28 mouse cellular contexts compared by ENCODE assay signal in the genomic region with DNA sequence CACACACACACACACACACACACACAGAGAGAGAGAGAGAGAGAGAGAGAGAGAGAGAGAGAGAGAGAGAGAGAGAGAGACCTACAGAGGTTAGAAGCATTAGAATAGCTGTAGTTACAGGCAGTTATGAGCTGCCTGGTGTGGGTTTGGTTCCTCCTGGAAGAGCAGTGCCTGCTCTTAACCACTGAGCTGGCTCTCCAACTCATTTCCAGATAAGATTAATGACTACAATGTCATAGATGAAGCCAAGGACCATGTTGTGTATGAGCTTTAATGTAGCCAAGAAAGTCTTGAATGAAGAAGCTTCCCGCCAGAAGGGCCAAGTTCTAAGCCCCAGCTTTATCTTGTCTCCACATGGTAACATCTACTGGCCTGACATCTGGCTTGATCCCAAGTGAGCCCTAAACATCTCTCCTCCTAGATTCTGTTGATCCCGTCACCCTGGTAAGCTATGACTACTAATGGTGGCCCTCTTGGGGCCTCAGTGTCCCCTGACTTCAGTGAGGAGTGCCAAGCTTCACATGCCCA. TPM values are rescaled to one million over a fixed set of nuclear protein-coding genes. Genes with fewer than 3 reads are reported as not detected.
DNase-seq lines count a peak whose midpoint lies in the region; ATAC-seq and TF ChIP-seq lines count a peak whose summit lies in the region.
"Had no signal": no experiment of that assay in that cellular context is flagged by ENCODE, and none has a peak within 500 bp of the region (broad histone marks: within the 10 kb centered on the region; RNA-seq: fewer than 3 reads in every experiment).

No protein-coding gene starts in this region.

- peaks cover 0 to 25% of the 10 kb centered on the region in 2 experiments; a peak in 2 of 4 replicates for H3K36me3 ChIP-seq in MEL (ENCODE audit: control insufficient read depth in 1 of 2, insufficient read depth in 2 of 2, low read length in 2 of 2)
- H3K36me3 ChIP-seq: embryonic facial prominence, embryonic 13.5 days; embryonic facial prominence, embryonic 15.5 days; forebrain, embryonic 10.5 days; forebrain, embryonic 12.5 days had no signal

- peak; percentile 17; the same call in 1 of the 2 replicates for ATAC-seq in megakaryocyte-erythroid progenitor cell, adult 5-6 weeks (replicated peaks; ENCODE audit: low FRiP score, low TSS enrichment, poor library complexity, severe bottlenecking)
- ATAC-seq: forebrain, embryonic 14.5 days; forebrain, embryonic 16.5 days had no signal

- intact Hi-C loops in left cerebral cortex, postnatal 25 days (cut with DNase I), result no loop called here

- no peak for TF ChIP-seq CTCF in MEL (IDR thresholded peaks at IDR 0.05 in 2 of 3, conservative IDR thresholded peaks at IDR 0.05 in 1 of 3; ENCODE audit: control insufficient read depth in 1 of 3, insufficient read depth in 1 of 3, low read depth in 2 of 3, low read length in 3 of 3, poor library complexity in 1 of 3, severe bottlenecking in 1 of 3)

- H3K27me3 ChIP-seq in MEL (ENCODE audit: control insufficient read depth in 1 of 2, insufficient read depth in 2 of 2, low read length in 2 of 2), result no peaks in the 10 kb centered on the region
- H3K27me3 ChIP-seq: embryonic facial prominence, embryonic 13.5 days; forebrain, embryonic 12.5 days had no signal

- no peak overlapping the region for H3K9ac ChIP-seq in MEL (ENCODE audit: control insufficient read depth, low read depth, low read length, poor library complexity, severe bottlenecking)
- H3K9ac ChIP-seq: embryonic facial prominence, embryonic 13.5 days; embryonic facial prominence, embryonic 15.5 days; forebrain, embryonic 12.5 days had no signal

- no peaks in the 10 kb centered on the region for H3K79me2 ChIP-seq in MEL (ENCODE audit: control insufficient read depth, insufficient read depth, low read length, poor library complexity)

- no peaks in the 10 kb centered on the region for H3K9me3 ChIP-seq in MEL (replicated peaks; ENCODE audit: insufficient read depth, low read length)
- H3K9me3 ChIP-seq: embryonic facial prominence, embryonic 13.5 days; embryonic facial prominence, embryonic 15.5 days; forebrain, embryonic 10.5 days; forebrain, embryonic 12.5 days had no signal

- TF ChIP-seq RAD21 in MEL (IDR thresholded peaks at IDR 0.05; ENCODE audit: low read depth, low read length), result no peak

- DNase-seq in MEL (ENCODE audit: low read depth, low spot score) (peak; percentile 77), MEL-GATA-1-ER (ENCODE audit: extremely low read depth, low read depth) (peak; percentile 25)
- DNase-seq in left cerebral cortex, postnatal 25 days (ENCODE audit: low spot score in 2 of 2), result no peak
- DNase-seq in heart, adult 18-20 months, result no peak
- DNase-seq: adrenal gland, postnatal 10 days; adrenal gland, postnatal 25 days; cerebellum, adult 11 months; cerebellum, adult 18-20 months; cerebellum, adult 8-10 months; cerebellum, adult 9-11 months; cerebellum, postnatal 14 days; cerebellum, postnatal 36 days; embryo, embryonic 11 days had no signal

- H3K4me3 ChIP-seq in MEL (ENCODE audit: control insufficient read depth in 1 of 2, insufficient read depth in 1 of 2, low read depth in 2 of 2, low read length in 2 of 2), result no peak overlapping the region
- H3K4me3 ChIP-seq: embryonic facial prominence, embryonic 13.5 days; embryonic facial prominence, embryonic 15.5 days; erythroblast, embryonic 14.5 days; forebrain, embryonic 10.5 days; forebrain, embryonic 12.5 days had no signal

- H3K4me1 ChIP-seq in MEL (ENCODE audit: control insufficient read depth in 1 of 2, insufficient read depth in 2 of 2, low read length in 2 of 2), result peaks cover 16 to 28% of the 10 kb centered on the region in 2 experiments

- H3K27ac ChIP-seq in MEL (ENCODE audit: control insufficient read depth, low read depth, low read length), result peak overlapping the region; percentile 45; the same call in 1 of the 2 replicates
- H3K27ac ChIP-seq: embryonic facial prominence, embryonic 13.5 days; embryonic facial prominence, embryonic 15.5 days; forebrain, embryonic 10.5 days; forebrain, embryonic 12.5 days had no signal

- TF ChIP-seq POLR2A in MEL (IDR thresholded peaks at IDR 0.05; ENCODE audit: control insufficient read depth in 1 of 2, insufficient read depth in 1 of 2, low read depth in 1 of 2, low read length in 2 of 2, poor library complexity in 1 of 2), result no peak

- TF ChIP-seq EP300 in MEL (IDR thresholded peaks at IDR 0.05; ENCODE audit: low read depth in 1 of 2, low read length in 2 of 2), result peak; percentile 56

TF ChIP-seq in MEL, 35 proteins besides CTCF, POLR2A, EP300 and RAD21:
- 0 out of 2 replicates have a peak, but pooled peaks have one; percentile 48 for TF ChIP-seq E2F4 (IDR thresholded peaks at IDR 0.05; ENCODE audit: borderline replicate concordance, low read depth, low read length)
- TF ChIP-seq MEF2A (IDR thresholded peaks at IDR 0.05; ENCODE audit: extremely low read depth, insufficient replicate concordance, low read depth, low read length, poor library complexity, severe bottlenecking), result no peak
- TF ChIP-seq SMC3 (IDR thresholded peaks at IDR 0.05; ENCODE audit: low read depth, low read length), result peak; percentile 22; the same call in 1 of the 2 replicates
- TF ChIP-seq TCF12 (IDR thresholded peaks at IDR 0.05; ENCODE audit: low read depth, low read length), result peak; percentile 44; the same call in 1 of the 2 replicates
- no peak for TF ChIP-seq JUND (IDR thresholded peaks at IDR 0.05; ENCODE audit: low read depth, low read length)
- peak; percentile 71 for TF ChIP-seq MAX (IDR thresholded peaks at IDR 0.05; ENCODE audit: low read length)
- TF ChIP-seq SIN3A (IDR thresholded peaks at IDR 0.05; ENCODE audit: low read length), result no peak; the same call in 1 of the 2 replicates
- 0 out of 2 replicates have a peak, but pooled peaks have one; percentile 23 for TF ChIP-seq RCOR1 (IDR thresholded peaks at IDR 0.05; ENCODE audit: low read depth, low read length)
- peak; percentile 52 for TF ChIP-seq ETS1 (IDR thresholded peaks at IDR 0.05; ENCODE audit: low read depth, low read length)
- TF ChIP-seq POLR2AphosphoS2 (IDR thresholded peaks at IDR 0.05; ENCODE audit: low read length), result no peak
- 0 out of 2 replicates have a peak, but pooled peaks have one; percentile 43 for TF ChIP-seq MYC (IDR thresholded peaks at IDR 0.05; ENCODE audit: low read depth, low read length)
- peak; percentile 63; the same call in 1 of the 2 replicates for TF ChIP-seq MXI1 (IDR thresholded peaks at IDR 0.05; ENCODE audit: low read depth, low read length)
- no peak for TF ChIP-seq CHD2 (IDR thresholded peaks at IDR 0.05; ENCODE audit: low read length)
- peak; percentile 65 for TF ChIP-seq GATA1 (IDR thresholded peaks at IDR 0.05; ENCODE audit: low read depth, low read length)

RNA-seq across cellular contexts. Expression of gene Neu4, which starts 12.9 kb away (rescaled TPM):
- total RNA-seq in MEL (2012; rRNA removed), result not detected in 2 replicates
- polyA plus RNA-seq in MEL (2012; ENCODE audit: insufficient read depth in 1 of 2, insufficient read length in 2 of 2, low read depth in 1 of 2, low replicate concordance in 2 of 2, missing spikeins in 1 of 2), result not detected
- total RNA-seq in megakaryocyte-erythroid progenitor cell, adult 5-6 weeks (2014; fragmentation: Nextera tagmentation), result not detected in 2 replicates
- total RNA-seq in megakaryocyte-erythroid progenitor cell, adult 5-6 weeks (2017), result not detected in 2 replicates
- 10 to 100 TPM in 1 of 2 experiments, 1 to 10 TPM in 1; 7.6 to 11.1 TPM for total RNA-seq in left cerebral cortex, postnatal 25 days (2021)
- not detected for total RNA-seq in heart, adult 18-20 months (2021)
- total RNA-seq: adrenal gland, postnatal 10 days; adrenal gland, postnatal 25 days; adrenal gland, postnatal 4 days; common myeloid progenitor, adult 5-6 weeks; ES-E14 had no signal
- polyA plus RNA-seq: brain, embryonic 14.5 days; C2C12; embryonic facial prominence, embryonic 11.5 days; embryonic facial prominence, embryonic 13.5 days; embryonic facial prominence, embryonic 15.5 days; erythroblast, embryonic 14.5 days; forebrain, embryonic 10.5 days; forebrain, embryonic 12.5 days; forebrain, embryonic 14.5 days; forebrain, embryonic 16.5 days had no signal

RNA-seq across cellular contexts. Expression of gene Pdcd1, which starts 19.2 kb away (rescaled TPM):
- total RNA-seq in MEL (2012; rRNA removed), result 0.20 TPM in 1 of 2 replicates, not detected in the other
- polyA plus RNA-seq in MEL (2012; ENCODE audit: insufficient read depth in 1 of 2, insufficient read length in 2 of 2, low read depth in 1 of 2, low replicate concordance in 2 of 2, missing spikeins in 1 of 2), result under 1 TPM in 1 of 2 experiments, not detected in 1; 0.13 TPM
- total RNA-seq in megakaryocyte-erythroid progenitor cell, adult 5-6 weeks (2014; fragmentation: Nextera tagmentation), result 0.94 and 3.9 TPM in 2 replicates
- total RNA-seq in megakaryocyte-erythroid progenitor cell, adult 5-6 weeks (2017), result 0.19 and 0.65 TPM in 2 replicates
- total RNA-seq in left cerebral cortex, postnatal 25 days (2021), result under 1 TPM in 1 of 2 experiments, not detected in 1; 0.18 TPM
- under 1 TPM in 1 of 2 experiments, not detected in 1; 0.15 TPM for total RNA-seq in heart, adult 18-20 months (2021)
- total RNA-seq: adrenal gland, postnatal 25 days; adrenal gland, postnatal 4 days; common myeloid progenitor, adult 5-6 weeks had no signal
- polyA plus RNA-seq: brain, embryonic 14.5 days; C2C12; embryonic facial prominence, embryonic 11.5 days; embryonic facial prominence, embryonic 13.5 days; erythroblast, embryonic 14.5 days; forebrain, embryonic 14.5 days; forebrain, embryonic 16.5 days had no signal

RNA-seq across cellular contexts. Expression of gene Gal3st2c, which starts 42.8 kb away (rescaled TPM):
- total RNA-seq in MEL (2012; rRNA removed), result under 0.01 TPM in 1 of 2 replicates, not detected in the other
- polyA plus RNA-seq in MEL (2012; ENCODE audit: insufficient read depth in 1 of 2, insufficient read length in 2 of 2, low read depth in 1 of 2, low replicate concordance in 2 of 2, missing spikeins in 1 of 2), result under 1 TPM in 1 of 2 experiments, not detected in 1; 0.06 TPM
- total RNA-seq in megakaryocyte-erythroid progenitor cell, adult 5-6 weeks (2014; fragmentation: Nextera tagmentation), result not detected in 2 replicates
- not detected in 2 replicates for total RNA-seq in megakaryocyte-erythroid progenitor cell, adult 5-6 weeks (2017)
- total RNA-seq in left cerebral cortex, postnatal 25 days (2021), result not detected
- total RNA-seq in heart, adult 18-20 months (2021), result 1 to 10 TPM; 1.1 TPM
- total RNA-seq: common myeloid progenitor, adult 5-6 weeks had no signal
- polyA plus RNA-seq: brain, embryonic 14.5 days; C2C12; embryonic facial prominence, embryonic 11.5 days; embryonic facial prominence, embryonic 13.5 days; embryonic facial prominence, embryonic 15.5 days; erythroblast, embryonic 14.5 days; forebrain, embryonic 10.5 days; forebrain, embryonic 12.5 days; forebrain, embryonic 14.5 days; forebrain, embryonic 16.5 days; frontal cortex, adult 2 months had no signal

Comparison
In these comparisons a context has a peak if more than half of its experiments do, and no peak if none do; other contexts are left out.
1. DNase-seq: peak in MEL (single experiment) and MEL-GATA-1-ER (single experiment); none in left cerebral cortex, postnatal 25 days (0 of 2) and heart, adult 18-20 months (0 of 2).